Mouse (Mus musculus): ENCODE results near the gene Kbtbd7.
"Not testable (repeated sequence)": the region's sequence is repeated elsewhere in the genome, so short reads cannot be mapped to it uniquely, and the experiment has no call there.

The Kbtbd7 gene

GRCm38 (mm10) chr14:79425979-79426729 is at the start of gene Kbtbd7:
Kbtbd7 (plus strand) TSS chr14:79426511.
- peak; percentile 87 for DNase-seq (ENCODE audit: low read depth, low spot score)

GRCm38 (mm10) chr14:79377041-79377440 is 49.3 kb upstream of the Kbtbd7 start:
- no peak for DNase-seq (ENCODE audit: low read depth, low spot score)

- DNase-seq (ENCODE audit: low read depth, low spot score), result no peak
Observed at GRCm38 (mm10) chr14:79383120-79383519, 43.2 kb upstream of the Kbtbd7 start.

- DNase-seq (ENCODE audit: low read depth, low spot score), result no peak
Observed at GRCm38 (mm10) chr14:79388304-79388703, 38.0 kb upstream of the Kbtbd7 start.

GRCm38 (mm10) chr14:79389438-79390264 is 36.7 kb upstream of the Kbtbd7 start:
- DNase-seq (ENCODE audit: low read depth, low spot score), result peak; percentile 26

GRCm38 (mm10) chr14:79390265-79390926 is 35.9 kb upstream of the Kbtbd7 start, which contains the start of gene Naa16:
Naa16 (minus strand) TSS chr14:79390778.
- DNase-seq (ENCODE audit: low read depth, low spot score), result peak; percentile 93

GRCm38 (mm10) chr14:79393289-79393688 is 33.0 kb upstream of the Kbtbd7 start:
- no peak for DNase-seq (ENCODE audit: low read depth, low spot score)

GRCm38 (mm10) chr14:79394564-79394963 is 31.7 kb upstream of the Kbtbd7 start:
- DNase-seq (ENCODE audit: low read depth, low spot score), result peak; percentile 58

GRCm38 (mm10) chr14:79397321-79398122 is 28.8 kb upstream of the Kbtbd7 start, which contains the start of gene Mtrf1:
Mtrf1 (plus strand) TSS chr14:79397772.
- DNase-seq (ENCODE audit: low read depth, low spot score), result peak; percentile 51

GRCm38 (mm10) chr14:79407641-79408040 is 18.7 kb upstream of the Kbtbd7 start:
- no peak for DNase-seq (ENCODE audit: low read depth, low spot score)

GRCm38 (mm10) chr14:79409278-79409830 is 17.0 kb upstream of the Kbtbd7 start:
- no peak for DNase-seq (ENCODE audit: low read depth, low spot score)

GRCm38 (mm10) chr14:79410662-79411061 is 15.6 kb upstream of the Kbtbd7 start:
- DNase-seq (ENCODE audit: low read depth, low spot score), result no peak

GRCm38 (mm10) chr14:79413121-79413520 is 13.2 kb upstream of the Kbtbd7 start:
- DNase-seq (ENCODE audit: low read depth, low spot score), result no peak

GRCm38 (mm10) chr14:79420083-79420685 is 6.1 kb upstream of the Kbtbd7 start:
- no peak for DNase-seq (ENCODE audit: low read depth, low spot score)

- DNase-seq (ENCODE audit: low read depth, low spot score), result not testable (repeated sequence)
Observed at GRCm38 (mm10) chr14:79426730-79427365, 537 bp downstream of the Kbtbd7 start.

GRCm38 (mm10) chr14:79434068-79434467 is 7.8 kb downstream of the Kbtbd7 start:
- DNase-seq (ENCODE audit: low read depth, low spot score), result no peak

- DNase-seq (ENCODE audit: low read depth, low spot score), result no peak
Observed at GRCm38 (mm10) chr14:79440655-79441054, 14.3 kb downstream of the Kbtbd7 start.

GRCm38 (mm10) chr14:79441441-79441840 is 15.1 kb downstream of the Kbtbd7 start:
- DNase-seq (ENCODE audit: low read depth, low spot score), result no peak

- DNase-seq (ENCODE audit: low read depth, low spot score), result no peak
Observed at GRCm38 (mm10) chr14:79444601-79445000, 18.3 kb downstream of the Kbtbd7 start.

- no peak for DNase-seq (ENCODE audit: low read depth, low spot score)
Observed at GRCm38 (mm10) chr14:79445055-79445620, 18.8 kb downstream of the Kbtbd7 start.

All from c-Kit-negative CD71-positive TER-119-positive erythroid progenitor cells, embryonic 14.5 days (primary cell).